Mouse (Mus musculus) T-helper 1 cell (primary cell): ENCODE measurements around the gene Mtf1.

Experiments used
- in situ Hi-C: fragments of 300-600 bp; cut with MboI, MseI; formaldehyde crosslinking; loops from one replicate; pipeline ENCODE4 v1.15.1; 2025; ENCODE audit warnings: high pct_unique_total_duplicates

Mtf1 gene

DNA sequence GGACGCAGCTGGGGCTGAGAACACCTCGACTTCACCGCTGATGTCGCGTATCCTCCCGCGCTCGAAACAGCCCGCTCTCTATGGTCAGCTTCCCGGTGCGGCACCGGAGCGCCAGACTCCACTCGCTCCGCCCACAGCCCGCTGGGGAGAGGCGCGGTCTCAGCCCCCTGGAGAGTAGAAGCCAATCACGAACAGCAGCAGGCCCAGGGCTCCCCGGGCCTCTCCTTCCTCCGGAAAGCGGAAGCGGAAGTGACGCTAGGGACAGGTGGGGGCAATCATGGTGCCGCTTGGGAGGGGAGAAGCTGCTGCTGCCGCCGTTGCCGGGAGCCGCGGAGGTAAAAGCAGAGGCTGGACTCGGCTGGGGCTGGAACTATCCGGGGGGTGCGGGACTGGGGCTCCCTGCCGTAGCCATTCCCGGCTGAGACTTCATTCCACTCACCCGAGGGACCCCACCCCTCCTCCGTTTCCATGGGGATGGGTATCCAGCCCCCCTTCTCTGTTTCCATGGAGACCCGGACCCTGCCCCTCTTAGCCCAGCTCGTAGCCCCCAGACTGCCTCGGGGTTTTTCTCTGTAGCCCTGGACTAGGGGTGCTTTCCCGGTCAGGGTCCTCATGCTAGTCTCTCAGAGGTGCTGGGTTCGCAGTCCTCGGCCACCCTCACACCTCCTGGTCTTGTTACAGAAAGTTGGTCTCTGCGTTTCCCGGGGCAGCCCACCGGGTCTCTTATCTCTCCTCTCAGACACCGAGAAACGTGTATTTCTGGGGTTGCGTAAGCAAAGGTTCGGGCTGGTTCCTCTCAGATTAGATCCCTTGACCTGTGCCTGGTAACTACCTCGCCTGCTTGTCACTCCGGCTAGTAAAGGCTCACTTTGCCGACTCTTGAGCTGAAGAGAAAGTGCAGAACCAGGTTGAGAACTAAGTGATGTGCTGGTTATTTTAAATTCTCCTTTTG lies 681 bp downstream of the Mtf1 start:
- in situ Hi-C loops = no loop called here

- in situ Hi-C loops = no loop called here
Measured at GRCm38 (mm10) chr4:124803406-124803805, 1.5 kb downstream of the Mtf1 start.

DNA sequence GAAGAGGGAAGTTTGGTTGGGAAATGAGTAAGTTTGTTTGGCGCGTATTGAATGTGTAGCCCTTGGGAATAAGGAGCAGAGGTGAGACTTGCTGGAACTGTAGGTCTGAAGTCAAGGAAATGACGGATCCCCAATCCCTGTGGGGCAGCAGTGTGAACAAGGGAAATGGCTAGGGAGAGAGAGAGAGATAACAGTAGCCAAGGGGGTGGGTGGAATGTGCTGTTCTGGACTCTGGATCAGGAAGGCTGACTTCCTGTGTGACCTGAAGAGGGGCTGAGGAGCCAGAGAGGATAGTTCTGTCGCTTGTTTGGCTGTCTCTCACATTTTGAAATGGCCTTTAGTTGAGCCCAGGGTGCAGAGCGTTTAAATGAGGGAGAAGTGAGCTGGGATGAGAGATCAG lies 6.6 kb downstream of the Mtf1 start:
- in situ Hi-C loops = no loop called here

DNA sequence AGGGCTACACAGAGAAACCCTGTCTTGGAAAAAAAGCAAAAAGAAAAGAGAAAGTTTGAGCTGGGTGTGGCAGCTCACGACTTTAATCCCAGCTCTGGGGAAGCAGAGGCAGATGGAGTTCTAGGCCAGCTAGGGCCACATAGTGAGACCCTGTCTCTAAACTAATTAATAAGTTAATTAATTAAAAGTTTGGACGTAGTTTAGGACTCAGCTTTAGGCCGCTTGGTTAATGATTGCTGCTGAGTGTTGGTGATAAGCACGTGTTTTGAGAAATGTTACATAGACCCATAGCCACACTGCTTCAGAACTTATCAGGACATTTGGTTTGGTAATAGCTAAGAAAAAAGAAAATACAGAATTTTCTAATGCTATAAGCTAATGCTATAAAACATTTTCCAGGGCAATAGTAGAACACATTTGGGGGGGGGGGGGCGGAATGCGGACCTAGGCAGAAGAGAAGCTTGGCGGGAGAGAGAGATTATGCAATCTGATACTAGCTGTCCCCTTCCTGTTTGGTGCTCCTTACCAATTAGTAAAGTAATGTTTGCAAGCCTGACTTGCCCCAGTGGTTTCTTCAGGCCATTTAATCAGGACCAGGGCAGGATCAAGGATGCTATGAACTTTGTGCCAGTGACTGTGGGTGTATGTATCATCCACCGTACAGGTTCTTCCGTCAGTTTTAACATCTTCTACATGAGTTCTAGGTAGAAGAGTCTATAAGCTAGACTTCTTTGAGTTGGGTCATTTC lies 7.4 kb downstream of the Mtf1 start:
- in situ Hi-C loops = no loop called here

GRCm38 (mm10) chr4:124810056-124810455 lies 8.2 kb downstream of the Mtf1 start:
- in situ Hi-C loops = no loop called here

DNA sequence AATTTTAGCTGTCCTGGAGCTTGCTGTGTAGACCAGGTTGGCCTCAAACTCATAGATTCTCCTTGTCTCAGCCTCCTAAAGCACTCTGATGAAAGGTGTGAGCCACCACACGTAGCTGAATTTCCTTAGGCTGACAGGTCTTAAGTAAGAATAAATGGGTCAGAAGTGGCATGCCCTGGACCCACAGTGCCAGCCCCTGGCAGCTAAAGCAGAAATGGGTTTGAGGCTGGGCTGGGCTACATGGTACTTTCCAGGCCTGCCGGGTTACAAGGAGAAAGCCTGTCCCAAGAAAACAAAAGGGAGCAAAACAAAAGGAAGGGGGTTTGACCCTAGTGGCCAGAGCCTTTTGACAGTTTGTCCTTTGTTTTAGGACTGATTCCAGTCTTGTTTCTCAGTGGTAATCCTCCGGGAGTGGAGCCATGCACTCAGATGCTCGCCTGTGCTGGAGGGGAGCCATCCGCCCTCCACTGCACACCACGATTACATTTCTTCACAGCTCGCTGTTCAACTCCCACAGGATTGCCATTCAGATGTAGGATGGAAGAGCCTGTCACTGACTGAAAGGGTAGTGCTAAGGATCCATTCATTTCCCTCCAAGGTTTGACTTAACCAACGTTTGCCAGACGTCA lies 9.6 kb downstream of the Mtf1 start:
- in situ Hi-C loops = no loop called here

DNA sequence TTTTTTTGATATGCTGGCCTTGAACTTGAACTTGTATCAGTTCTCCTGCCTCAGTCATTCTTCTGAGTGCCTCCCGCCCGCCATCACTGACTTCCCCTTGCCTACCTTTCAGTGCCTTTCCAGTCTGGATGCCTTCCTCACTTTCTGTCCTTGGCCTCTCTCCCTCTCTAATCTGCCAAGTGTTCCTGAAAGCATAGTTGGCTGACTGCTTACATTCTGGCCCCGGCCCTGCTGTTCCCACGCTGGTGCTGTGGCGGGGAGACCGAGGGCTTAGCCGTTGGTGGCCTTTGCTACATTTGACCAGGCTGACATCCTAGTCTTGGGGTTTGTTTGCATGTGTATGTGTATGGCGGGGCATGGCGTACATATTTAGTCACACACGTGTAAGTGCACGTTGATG lies 14.0 kb downstream of the Mtf1 start:
- in situ Hi-C loops = no loop called here

GRCm38 (mm10) chr4:124817803-124818202 lies 15.9 kb downstream of the Mtf1 start:
- in situ Hi-C loops = no loop called here

DNA sequence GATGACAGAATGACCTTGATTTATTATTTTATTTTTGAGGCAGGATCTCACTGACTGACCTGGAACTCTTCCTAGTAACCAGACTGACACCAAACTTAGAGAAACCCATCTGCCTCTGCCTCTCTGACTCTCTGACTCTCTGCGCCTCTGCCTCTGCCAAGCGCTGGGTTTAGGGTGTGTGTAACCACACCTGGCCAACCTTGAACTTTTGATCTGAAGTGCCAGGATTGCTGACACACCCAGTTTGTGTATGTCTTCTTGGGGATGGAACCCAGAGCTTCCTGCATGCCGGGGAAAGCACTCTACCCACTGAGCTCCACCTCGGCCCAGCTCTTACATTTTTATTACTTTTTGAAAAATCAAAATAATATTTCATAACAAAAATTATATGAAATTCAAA lies 16.9 kb downstream of the Mtf1 start:
- in situ Hi-C loops = no loop called here

GRCm38 (mm10) chr4:124824967-124825366 lies 23.1 kb downstream of the Mtf1 start:
- in situ Hi-C loops = no loop called here

DNA sequence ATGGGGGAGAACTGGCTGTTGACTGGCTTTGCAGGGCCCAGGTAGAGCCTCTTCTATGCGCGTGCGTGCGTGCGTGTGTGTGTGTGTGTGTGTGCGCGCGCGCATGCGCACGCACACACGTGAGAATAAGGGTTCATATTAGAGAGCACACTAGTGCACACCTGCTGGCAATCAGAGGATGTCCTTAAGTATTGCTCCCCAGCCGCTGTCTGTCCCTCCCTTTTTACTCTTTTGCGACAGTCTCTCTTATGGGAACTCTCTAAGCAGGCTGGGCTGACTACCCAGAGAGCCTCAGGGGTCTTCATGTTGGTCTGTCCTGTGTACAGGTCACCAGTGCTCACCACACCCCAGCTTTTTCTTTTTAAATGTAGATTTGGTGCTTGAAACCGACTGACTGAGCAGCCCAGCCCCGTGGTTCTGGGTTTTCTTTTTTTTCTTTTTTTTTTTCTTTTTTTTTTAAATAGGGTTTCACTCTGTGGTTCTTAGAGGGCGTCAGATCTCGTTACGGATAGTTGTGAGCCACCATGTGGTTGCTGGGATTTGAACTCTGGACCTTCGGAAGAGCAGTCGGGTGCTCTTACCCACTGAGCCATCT lies 23.6 kb downstream of the Mtf1 start:
- in situ Hi-C loops = no loop called here

GRCm38 (mm10) chr4:124829671-124830070 lies 27.8 kb downstream of the Mtf1 start:
- in situ Hi-C loops = no loop called here

DNA sequence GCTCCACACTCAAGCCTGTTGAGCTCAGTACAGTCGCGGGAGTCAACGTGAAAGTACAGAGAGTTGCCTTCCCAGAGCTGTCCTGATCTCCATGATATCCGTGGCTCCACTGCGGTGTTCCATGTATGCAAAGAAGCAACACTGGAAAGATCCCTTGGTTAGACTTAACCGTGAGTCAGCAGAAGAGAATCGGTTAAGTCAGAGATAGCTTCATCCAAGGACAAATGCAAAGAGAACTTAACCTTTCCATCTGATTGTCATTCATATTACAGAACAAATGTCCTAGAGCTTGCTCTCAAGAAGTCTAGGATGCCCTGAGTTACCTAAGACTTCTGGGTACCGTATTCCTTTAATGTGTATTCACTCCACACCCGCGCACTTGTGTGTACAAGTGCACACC lies 30.9 kb downstream of the Mtf1 start:
- in situ Hi-C loops = no loop called here

DNA sequence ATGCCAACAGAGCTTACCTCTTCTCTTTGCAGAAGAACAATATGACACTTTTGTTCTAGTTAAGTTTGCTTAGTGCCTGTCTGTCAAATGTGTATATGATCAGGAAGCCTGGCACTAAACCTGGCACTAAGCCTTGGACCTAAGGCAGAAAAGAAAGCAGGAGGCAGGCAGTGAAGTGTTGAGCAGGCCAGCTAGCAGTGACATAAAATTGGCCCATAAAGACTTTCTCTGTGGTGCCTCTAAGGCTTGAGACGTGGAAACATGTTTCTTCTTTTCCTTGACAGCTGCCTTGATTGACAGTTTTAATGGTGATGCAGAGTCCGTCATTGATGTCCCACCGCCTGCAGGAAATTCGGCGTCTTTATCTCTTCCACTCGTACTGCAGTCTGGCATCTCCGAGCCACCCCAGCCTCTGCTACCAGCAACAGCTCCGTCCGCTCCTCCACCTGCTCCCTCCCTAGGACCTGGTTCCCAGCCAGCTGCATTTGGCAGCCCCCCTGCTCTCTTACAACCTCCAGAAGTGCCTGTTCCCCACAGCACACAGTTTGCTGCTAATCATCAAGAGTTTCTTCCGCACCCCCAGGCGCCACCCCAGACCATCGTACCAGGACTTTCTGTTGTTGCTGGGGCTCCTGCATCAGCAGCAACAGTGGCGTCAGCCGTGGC lies 36.3 kb downstream of the Mtf1 start:
- in situ Hi-C loops = loop anchor here (5.0 kb wide), 1 partner anchor 96 kb away; the partner anchor contains the start of gene Inpp5b

DNA sequence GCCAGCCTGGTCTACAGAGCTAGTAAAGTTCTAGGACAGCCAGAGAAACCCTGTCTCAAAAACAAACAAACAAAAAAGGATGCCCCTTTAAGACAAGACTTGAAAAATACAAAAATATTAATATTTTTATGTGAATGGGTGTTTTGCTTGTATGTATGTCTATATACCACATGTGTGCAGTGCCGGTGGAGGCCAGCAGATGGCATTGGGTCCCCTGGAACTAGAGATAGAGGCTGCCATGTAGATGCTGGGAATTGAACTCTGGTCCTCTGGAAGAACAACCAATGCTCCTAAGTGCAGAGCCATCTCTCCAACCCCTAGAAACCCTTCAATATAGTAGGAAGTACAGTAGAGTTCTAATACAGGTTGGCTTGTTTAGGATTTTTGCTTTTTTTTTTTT lies 39.1 kb downstream of the Mtf1 start:
- in situ Hi-C loops = no loop called here

DNA sequence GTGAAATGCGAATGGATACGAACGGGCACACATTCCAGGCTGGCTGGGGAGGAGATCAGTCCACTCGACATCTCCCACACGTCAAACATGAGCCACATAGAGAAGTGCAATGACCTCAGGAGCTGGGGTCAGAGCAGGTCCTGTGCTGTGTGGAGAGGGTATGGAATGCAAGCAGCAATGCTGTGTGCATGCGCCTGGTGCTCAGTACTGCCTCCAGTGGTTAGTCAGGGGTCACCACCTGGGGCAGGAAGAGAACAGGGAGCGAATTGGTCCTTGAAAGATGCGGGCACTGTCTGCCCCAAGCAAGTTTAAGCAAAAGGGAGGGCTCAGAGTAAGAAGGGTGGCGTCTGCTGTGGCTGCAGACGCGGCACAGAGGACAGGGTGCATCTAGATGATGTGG lies 41.6 kb downstream of the Mtf1 start:
- in situ Hi-C loops = no loop called here

DNA sequence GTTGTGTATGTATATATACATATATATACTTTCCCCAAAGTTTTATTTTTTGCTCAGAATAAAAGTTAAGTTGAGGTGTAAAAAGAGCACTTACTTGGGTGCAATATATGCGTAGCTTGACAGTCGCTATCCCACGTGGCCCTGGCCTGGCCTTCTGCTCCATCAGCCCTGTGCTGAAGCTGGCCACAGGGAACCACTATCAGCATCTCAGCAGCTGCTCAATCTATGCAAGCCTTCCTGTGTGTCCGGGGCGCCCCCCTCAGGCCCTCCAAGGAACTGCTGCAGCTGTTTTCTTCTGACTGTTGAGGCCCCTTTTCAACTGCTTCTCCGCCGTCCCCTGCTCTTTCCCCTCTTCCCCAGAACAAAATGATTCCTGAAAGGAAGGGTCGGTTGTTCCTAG lies 45.7 kb downstream of the Mtf1 start:
- in situ Hi-C loops = no loop called here

- in situ Hi-C loops = no loop called here
Measured at GRCm38 (mm10) chr4:124849631-124850260, 47.8 kb downstream of the Mtf1 start.

- in situ Hi-C loops = no loop called here
Measured at GRCm38 (mm10) chr4:124850261-124850913, 48.5 kb downstream of the Mtf1 start, which contains the start of gene Yrdc. TSS of gene Yrdc (plus strand) at chr4:124850679.

- in situ Hi-C loops = no loop called here
Measured at GRCm38 (mm10) chr4:124850933-124851658, 49.2 kb downstream of the Mtf1 start, which contains the start of gene 1110065P20Rik. TSS of gene 1110065P20Rik (minus strand) at chr4:124851196.
